Mouse (Mus musculus) liver, adult 2 months (tissue): ENCODE data around the gene Mecom.

Experiments used
- CTCF ChIP-seq: fragments of 200-500 bp; IDR thresholded peaks from 2 replicates; pipeline ENCODE4 v1.5.1; 2011; ENCODE audit warnings: low read depth, low read length, control low read depth
- POLR2A ChIP-seq: fragments of 200-500 bp; IDR thresholded peaks from 2 replicates; pipeline ENCODE4 v1.6.1; 2011; ENCODE audit warnings: low read length, control low read depth; ENCODE audit not compliant: insufficient read depth; ENCODE audit errors: extremely low read depth

DNA sequence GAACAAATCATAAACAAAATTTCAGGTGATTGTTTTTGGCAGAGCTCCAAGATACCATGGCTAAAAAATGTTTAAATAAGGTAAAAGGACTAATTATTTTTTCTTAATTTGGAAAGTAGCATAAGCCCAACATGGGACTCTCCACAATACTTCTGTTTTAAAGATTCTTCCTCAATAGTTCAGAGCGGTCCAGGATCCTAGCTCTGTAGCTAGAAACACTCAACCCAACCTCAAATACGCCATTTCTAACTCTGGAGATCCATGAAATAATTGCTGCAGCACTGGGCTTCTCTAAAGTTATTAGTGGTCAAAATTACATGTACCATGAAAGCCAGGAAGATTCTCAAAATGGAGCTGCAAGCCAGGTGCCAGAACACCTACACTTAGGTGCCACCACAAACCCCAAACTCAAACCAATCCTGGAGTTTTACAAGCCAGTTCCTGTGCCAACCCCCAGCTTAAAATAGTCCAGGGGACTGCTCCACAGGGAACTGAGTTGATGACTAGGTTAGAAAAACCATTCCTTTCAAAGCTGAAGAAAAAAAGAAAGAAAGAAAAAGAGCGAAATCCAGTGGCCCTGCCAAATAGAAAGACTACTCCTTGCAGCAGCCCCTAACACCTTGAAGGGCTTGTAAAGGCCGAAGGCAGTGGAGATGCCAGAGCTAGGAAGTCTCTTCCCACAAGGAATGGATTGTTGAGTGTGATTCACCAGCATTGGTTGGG is 102.4 kb downstream of the Mecom start:
- TF ChIP-seq CTCF (no peak), POLR2A (no peak)
